Mouse (Mus musculus): Measurements from ENCODE around the gene Nedd8. TPM values are rescaled to one million over a fixed set of nuclear protein-coding genes. Genes with fewer than 3 reads are reported as not detected.
A peak's percentile ranks its signal among the peaks of the same experiment; 100 is the strongest.

Gene Nedd8
- total and polyA plus RNA-seq, 3 experiments = 128 to 488 (median 234) TPM

- DNase-seq (ENCODE audit: low spot score) (peak; percentile 30), ATAC-seq (ENCODE audit: extremely low read depth, insufficient number of reproducible peaks, low FRiP score, poor library complexity, severe bottlenecking) (peak; percentile 19)
- Histone ChIP-seq H3K27me3 (ENCODE audit: insufficient read depth, low read length) (no peaks in the 10 kb centered on the region), H3K4me1 (ENCODE audit: insufficient read depth, low read depth, low read length) (peaks cover 77% of the 10 kb centered on the region), H3K9me3 (replicated peaks) (no peaks in the 10 kb centered on the region), H3K36me3 (replicated peaks) (peaks cover 21% of the 10 kb centered on the region), H3K4me3 (ENCODE audit: low read depth, low read length) (no peak overlapping the region)
- TF ChIP-seq TAL1 (conservative IDR thresholded peaks at IDR 0.05; ENCODE audit: low read depth, low read length) (peak; percentile 64), CTCF (IDR thresholded peaks at IDR 0.05; ENCODE audit: low read depth, low read length) (no peak)
Observed at GRCm38 (mm10) chr14:55614565-55615178, 57.3 kb downstream of the Nedd8 start.

- no peak for TF ChIP-seq GATA1 (IDR thresholded peaks at IDR 0.05; ENCODE audit: borderline replicate concordance, low read length)
- no peak for TF ChIP-seq POLR2AphosphoS5 (IDR thresholded peaks at IDR 0.05; ENCODE audit: insufficient replicate concordance, low read depth, low read length)
- TF ChIP-seq CTCF (IDR thresholded peaks at IDR 0.05; ENCODE audit: low read depth, low read length) = no peak
- no peak for TF ChIP-seq GATA2 (IDR thresholded peaks at IDR 0.05; ENCODE audit: borderline replicate concordance, low read depth, low read length)
- no peak for TF ChIP-seq TAL1 (conservative IDR thresholded peaks at IDR 0.05; ENCODE audit: low read depth, low read length)
- H3K4me1 ChIP-seq (ENCODE audit: insufficient read depth, low read depth, low read length) = peaks cover 70% of the 10 kb centered on the region
- ATAC-seq (ENCODE audit: extremely low read depth, insufficient number of reproducible peaks, low FRiP score, poor library complexity, severe bottlenecking) = no peak
- no peaks in the 10 kb centered on the region for H3K9me3 ChIP-seq (replicated peaks)
- H3K4me3 ChIP-seq (ENCODE audit: low read depth, low read length) = no peak overlapping the region
- peaks cover 27% of the 10 kb centered on the region for H3K36me3 ChIP-seq (replicated peaks)
- DNase-seq (ENCODE audit: low spot score) = no peak
- no peaks in the 10 kb centered on the region for H3K27me3 ChIP-seq (ENCODE audit: insufficient read depth, low read length)
Observed at GRCm38 (mm10) chr14:55613346-55613745, 58.6 kb downstream of the Nedd8 start.

Other genes starting within 250 kb of the Nedd8 start
Only the 20 nearest of the 35 such genes appear.
- 598 and 793 TPM in 2 replicates for gene Psme1, start 94.0 kb downstream of the Nedd8 start, total RNA-seq (2014; fragmentation: Nextera tagmentation)
- 212 and 228 TPM in 2 replicates for gene Psme1, start 94.0 kb downstream of the Nedd8 start, total RNA-seq (2017)
- gene Psme1, start 94.0 kb downstream of the Nedd8 start, polyA plus RNA-seq (2012) = 141 and 155 TPM in 2 replicates
- gene Emc9, start 86.8 kb downstream of the Nedd8 start, total RNA-seq (2014; fragmentation: Nextera tagmentation) = 16.7 and 20.0 TPM in 2 replicates
- 17.9 and 23.6 TPM in 2 replicates for gene Emc9, start 86.8 kb downstream of the Nedd8 start, total RNA-seq (2017)
- 19.5 and 20.2 TPM in 2 replicates for gene Emc9, start 86.8 kb downstream of the Nedd8 start, polyA plus RNA-seq (2012)
- 59.4 and 109 TPM in 2 replicates for gene Psme2, start 81.0 kb downstream of the Nedd8 start, total RNA-seq (2014; fragmentation: Nextera tagmentation)
- 163 and 165 TPM in 2 replicates for gene Psme2, start 81.0 kb downstream of the Nedd8 start, total RNA-seq (2017)
- gene Psme2, start 81.0 kb downstream of the Nedd8 start, polyA plus RNA-seq (2012) = 33.4 and 50.8 TPM in 2 replicates
- 23.7 and 43.9 TPM in 2 replicates for gene Rnf31, start 80.4 kb downstream of the Nedd8 start, total RNA-seq (2014; fragmentation: Nextera tagmentation)
- 11.8 and 12.6 TPM in 2 replicates for gene Rnf31, start 80.4 kb downstream of the Nedd8 start, total RNA-seq (2017)
- 34.2 and 35.1 TPM in 2 replicates for gene Rnf31, start 80.4 kb downstream of the Nedd8 start, polyA plus RNA-seq (2012)
- 25.3 and 31.2 TPM in 2 replicates for gene Irf9, start 68.6 kb downstream of the Nedd8 start, total RNA-seq (2014; fragmentation: Nextera tagmentation)
- gene Irf9, start 68.6 kb downstream of the Nedd8 start, total RNA-seq (2017) = 37.8 and 39.6 TPM in 2 replicates
- 40.3 and 64.3 TPM in 2 replicates for gene Irf9, start 68.6 kb downstream of the Nedd8 start, polyA plus RNA-seq (2012)
- gene Rec8, start 54.1 kb downstream of the Nedd8 start, total RNA-seq (2014; fragmentation: Nextera tagmentation) = 123 and 137 TPM in 2 replicates
- gene Rec8, start 54.1 kb downstream of the Nedd8 start, total RNA-seq (2017) = 89.9 and 103 TPM in 2 replicates
- 80.7 and 144 TPM in 2 replicates for gene Rec8, start 54.1 kb downstream of the Nedd8 start, polyA plus RNA-seq (2012)
- 24.1 and 49.6 TPM in 2 replicates for gene Ipo4, start 36.2 kb downstream of the Nedd8 start, total RNA-seq (2014; fragmentation: Nextera tagmentation)
- gene Ipo4, start 36.2 kb downstream of the Nedd8 start, total RNA-seq (2017) = 18.1 and 24.9 TPM in 2 replicates
- gene Ipo4, start 36.2 kb downstream of the Nedd8 start, polyA plus RNA-seq (2012) = 32.7 and 75.8 TPM in 2 replicates
- gene Gm49378, start 34.2 kb downstream of the Nedd8 start, total RNA-seq (2014; fragmentation: Nextera tagmentation) = 7.2 and 10.9 TPM in 2 replicates
- 2.9 and 4.6 TPM in 2 replicates for gene Gm49378, start 34.2 kb downstream of the Nedd8 start, total RNA-seq (2017)
- gene Gm49378, start 34.2 kb downstream of the Nedd8 start, polyA plus RNA-seq (2012) = 2.4 TPM in 1 of 2 replicates, not detected in the other
- gene Tm9sf1, start 28.3 kb downstream of the Nedd8 start, total RNA-seq (2014; fragmentation: Nextera tagmentation) = 35.1 and 40.6 TPM in 2 replicates
- 54.0 and 57.7 TPM in 2 replicates for gene Tm9sf1, start 28.3 kb downstream of the Nedd8 start, total RNA-seq (2017)
- gene Tm9sf1, start 28.3 kb downstream of the Nedd8 start, polyA plus RNA-seq (2012) = 14.6 and 14.8 TPM in 2 replicates
- gene Tssk4, start 21.9 kb downstream of the Nedd8 start, total RNA-seq (2014; fragmentation: Nextera tagmentation) = 4.0 and 4.2 TPM in 2 replicates
- 1.9 and 2.3 TPM in 2 replicates for gene Tssk4, start 21.9 kb downstream of the Nedd8 start, total RNA-seq (2017)
- gene Tssk4, start 21.9 kb downstream of the Nedd8 start, polyA plus RNA-seq (2012) = 0.17 and 0.26 TPM in 2 replicates
- 18.4 and 28.0 TPM in 2 replicates for gene Mdp1, start 11.6 kb downstream of the Nedd8 start, total RNA-seq (2014; fragmentation: Nextera tagmentation)
- 45.8 and 46.5 TPM in 2 replicates for gene Mdp1, start 11.6 kb downstream of the Nedd8 start, total RNA-seq (2017)
- 9.4 and 12.2 TPM in 2 replicates for gene Mdp1, start 11.6 kb downstream of the Nedd8 start, polyA plus RNA-seq (2012)
- 27.7 and 30.8 TPM in 2 replicates for gene Gmpr2, start 183 bp downstream of the Nedd8 start, total RNA-seq (2014; fragmentation: Nextera tagmentation)
- gene Gmpr2, start 183 bp downstream of the Nedd8 start, total RNA-seq (2017) = 40.5 and 42.7 TPM in 2 replicates
- 20.0 and 24.7 TPM in 2 replicates for gene Gmpr2, start 183 bp downstream of the Nedd8 start, polyA plus RNA-seq (2012)
- gene Tinf2, start 9.7 kb upstream of the Nedd8 start, total RNA-seq (2014; fragmentation: Nextera tagmentation) = 51.4 and 55.1 TPM in 2 replicates
- 42.4 and 42.7 TPM in 2 replicates for gene Tinf2, start 9.7 kb upstream of the Nedd8 start, total RNA-seq (2017)
- gene Tinf2, start 9.7 kb upstream of the Nedd8 start, polyA plus RNA-seq (2012) = 41.7 and 44.2 TPM in 2 replicates
- 10.5 and 11.5 TPM in 2 replicates for gene Tgm1, start 41.8 kb upstream of the Nedd8 start, total RNA-seq (2014; fragmentation: Nextera tagmentation)
- 11.7 and 13.1 TPM in 2 replicates for gene Tgm1, start 41.8 kb upstream of the Nedd8 start, total RNA-seq (2017)
- gene Tgm1, start 41.8 kb upstream of the Nedd8 start, polyA plus RNA-seq (2012) = 26.6 and 31.1 TPM in 2 replicates
- 11.9 and 12.4 TPM in 2 replicates for gene Rabggta, start 50.1 kb upstream of the Nedd8 start, total RNA-seq (2014; fragmentation: Nextera tagmentation)
- gene Rabggta, start 50.1 kb upstream of the Nedd8 start, total RNA-seq (2017) = 15.2 and 17.3 TPM in 2 replicates
- 19.3 and 27.6 TPM in 2 replicates for gene Rabggta, start 50.1 kb upstream of the Nedd8 start, polyA plus RNA-seq (2012)
- gene Dhrs1, start 73.6 kb upstream of the Nedd8 start, total RNA-seq (2014; fragmentation: Nextera tagmentation) = 67.7 and 86.7 TPM in 2 replicates
- 39.3 and 57.2 TPM in 2 replicates for gene Dhrs1, start 73.6 kb upstream of the Nedd8 start, total RNA-seq (2017)
- gene Dhrs1, start 73.6 kb upstream of the Nedd8 start, polyA plus RNA-seq (2012) = 4.2 and 6.5 TPM in 2 replicates
- gene Nop9, start 73.6 kb upstream of the Nedd8 start, total RNA-seq (2014; fragmentation: Nextera tagmentation) = 23.0 and 32.6 TPM in 2 replicates
- 22.3 and 23.5 TPM in 2 replicates for gene Nop9, start 73.6 kb upstream of the Nedd8 start, total RNA-seq (2017)
- 45.5 and 56.5 TPM in 2 replicates for gene Nop9, start 73.6 kb upstream of the Nedd8 start, polyA plus RNA-seq (2012)
- gene Cideb, start 86.3 kb upstream of the Nedd8 start, total RNA-seq (2014; fragmentation: Nextera tagmentation) = not detected in 2 replicates
- gene Cideb, start 86.3 kb upstream of the Nedd8 start, total RNA-seq (2017) = 0.38 TPM in 1 of 2 replicates, not detected in the other
- not detected in 2 replicates for gene Cideb, start 86.3 kb upstream of the Nedd8 start, polyA plus RNA-seq (2012)
- gene Ltb4r2, start 89.3 kb upstream of the Nedd8 start, total RNA-seq (2014; fragmentation: Nextera tagmentation) = 0.44 TPM in 1 of 2 replicates, not detected in the other
- gene Ltb4r2, start 89.3 kb upstream of the Nedd8 start, total RNA-seq (2017) = 0.11 and 0.12 TPM in 2 replicates
- gene Ltb4r2, start 89.3 kb upstream of the Nedd8 start, polyA plus RNA-seq (2012) = 0.12 TPM in 1 of 2 replicates, not detected in the other
- 0.53 TPM in 1 of 2 replicates, not detected in the other for gene Ltb4r1, start 93.8 kb upstream of the Nedd8 start, total RNA-seq (2014; fragmentation: Nextera tagmentation)
- 0.11 and 0.17 TPM in 2 replicates for gene Ltb4r1, start 93.8 kb upstream of the Nedd8 start, total RNA-seq (2017)
- 1.0 and 1.2 TPM in 2 replicates for gene Ltb4r1, start 93.8 kb upstream of the Nedd8 start, polyA plus RNA-seq (2012)